Mouse (Mus musculus): ENCODE results near the gene Synpr. TPM values are rescaled to one million over a fixed set of nuclear protein-coding genes. Genes with fewer than 3 reads are reported as not detected.

Synpr gene
- polyA plus RNA-seq, 1 experiment from 2014 or later = 27.6 TPM

- no peak for ATAC-seq (ENCODE audit: low read depth)
- H3K27ac ChIP-seq (replicated peaks) = no peak overlapping the region
- WGBS = 86% methylated on average over 1 of the region's 1 CpGs
- no peak overlapping the region for H3K9ac ChIP-seq
- H3K4me2 ChIP-seq = no peak overlapping the region
- H3K4me3 ChIP-seq = no peak overlapping the region
- no peaks in the 10 kb centered on the region for H3K4me1 ChIP-seq (replicated peaks)
- H3K27me3 ChIP-seq = no peaks in the 10 kb centered on the region
- no peaks in the 10 kb centered on the region for H3K36me3 ChIP-seq
- no peaks in the 10 kb centered on the region for H3K9me3 ChIP-seq
Observed at GRCm38 (mm10) chr14:13567250-13567649, 282.7 kb downstream of the Synpr start.

DNA sequence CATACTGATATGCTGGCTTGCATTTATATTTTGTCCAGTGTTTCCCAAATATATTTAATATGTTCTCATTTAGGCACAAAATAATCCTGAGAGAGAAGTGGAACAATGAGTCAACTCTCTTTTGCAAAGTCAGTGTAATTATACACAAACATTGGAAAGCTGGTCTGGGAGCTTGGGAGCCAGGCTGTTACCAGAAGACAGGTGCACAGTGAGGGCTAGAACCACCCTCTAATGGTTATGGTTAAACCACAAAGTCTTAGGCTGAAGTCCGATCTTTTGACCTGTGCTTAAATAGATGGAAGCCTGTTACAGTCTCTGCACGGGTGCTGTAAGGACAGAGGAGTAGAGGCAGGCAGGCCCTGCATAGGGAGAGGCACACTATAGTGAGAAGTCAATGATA, 283.4 kb downstream of the Synpr start:
- Histone ChIP-seq H3K36me3 (no peaks in the 10 kb centered on the region), H3K4me3 (no peak overlapping the region), H3K9me3 (no peaks in the 10 kb centered on the region), H3K27me3 (no peaks in the 10 kb centered on the region), H3K4me1 (replicated peaks) (no peaks in the 10 kb centered on the region), H3K27ac (replicated peaks) (no peak overlapping the region), H3K4me2 (no peak overlapping the region), H3K9ac (no peak overlapping the region)
- no peak for ATAC-seq (ENCODE audit: low read depth)
- 89% methylated on average over 2 of the region's 2 CpGs for WGBS

DNA sequence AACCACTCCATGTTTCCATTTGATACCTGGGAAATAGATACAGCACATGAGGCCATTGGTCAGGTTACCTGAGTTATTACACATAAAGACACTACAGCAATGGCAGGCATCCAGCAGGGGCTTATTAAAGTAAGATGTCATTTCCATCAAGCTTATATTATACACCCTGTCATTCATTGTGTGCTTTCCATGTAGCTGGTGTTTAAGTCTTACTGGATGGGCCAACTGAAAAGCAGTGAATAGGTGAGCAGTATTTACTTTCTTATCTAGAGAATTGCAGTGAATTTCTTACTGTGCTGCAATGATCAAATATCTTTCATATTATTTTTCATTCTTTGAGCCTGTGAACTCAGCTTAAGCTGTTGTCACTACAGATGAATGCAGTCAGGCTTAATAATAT, 287.4 kb downstream of the Synpr start:
- H3K36me3 ChIP-seq = no peaks in the 10 kb centered on the region

GRCm38 (mm10) chr14:13572530-13572929, 287.9 kb downstream of the Synpr start:
- H3K4me2 ChIP-seq = no peak overlapping the region
- no peaks in the 10 kb centered on the region for H3K9me3 ChIP-seq
- no peak for ATAC-seq (ENCODE audit: low read depth)
- H3K27ac ChIP-seq (replicated peaks) = no peak overlapping the region
- H3K27me3 ChIP-seq = no peaks in the 10 kb centered on the region
- H3K36me3 ChIP-seq = no peaks in the 10 kb centered on the region
- WGBS = 0% methylated on average over 1 of the region's 1 CpGs
- no peak overlapping the region for H3K4me3 ChIP-seq
- H3K4me1 ChIP-seq (replicated peaks) = no peaks in the 10 kb centered on the region
- no peak overlapping the region for H3K9ac ChIP-seq

More for the DNA sequence above, 287.4 kb downstream of the Synpr start:
- H3K9ac ChIP-seq = no peak overlapping the region
- no peaks in the 10 kb centered on the region for H3K27me3 ChIP-seq
- H3K9me3 ChIP-seq = no peaks in the 10 kb centered on the region
- ATAC-seq (ENCODE audit: low read depth) = no peak
- H3K4me1 ChIP-seq (replicated peaks) = no peaks in the 10 kb centered on the region
- H3K27ac ChIP-seq (replicated peaks) = no peak overlapping the region
- no peak overlapping the region for H3K4me2 ChIP-seq
- no peak overlapping the region for H3K4me3 ChIP-seq

- 75% methylated on average over 2 of the region's 2 CpGs for WGBS
Observed at GRCm38 (mm10) chr14:13578101-13578500, 293.5 kb downstream of the Synpr start.

GRCm38 (mm10) chr14:13578744-13579143, 294.2 kb downstream of the Synpr start:
- Histone ChIP-seq H3K9me3 (no peaks in the 10 kb centered on the region), H3K4me3 (no peak overlapping the region), H3K9ac (no peak overlapping the region), H3K36me3 (no peaks in the 10 kb centered on the region), H3K4me2 (no peak overlapping the region), H3K4me1 (replicated peaks) (no peaks in the 10 kb centered on the region), H3K27me3 (no peaks in the 10 kb centered on the region), H3K27ac (replicated peaks) (no peak overlapping the region)
- WGBS = 91% methylated on average over 1 of the region's 1 CpGs
- no peak for ATAC-seq (ENCODE audit: low read depth)

More at GRCm38 (mm10) chr14:13578101-13578500, 293.5 kb downstream of the Synpr start:
- no peak for ATAC-seq (ENCODE audit: low read depth)
- H3K9me3 ChIP-seq = no peaks in the 10 kb centered on the region
- no peak overlapping the region for H3K4me3 ChIP-seq
- H3K4me2 ChIP-seq = no peak overlapping the region
- no peaks in the 10 kb centered on the region for H3K4me1 ChIP-seq (replicated peaks)
- H3K36me3 ChIP-seq = no peaks in the 10 kb centered on the region
- no peak overlapping the region for H3K9ac ChIP-seq
- H3K27me3 ChIP-seq = no peaks in the 10 kb centered on the region
- no peak overlapping the region for H3K27ac ChIP-seq (replicated peaks)

GRCm38 (mm10) chr14:13593321-13593940, 308.9 kb downstream of the Synpr start:
- no peaks in the 10 kb centered on the region for H3K9me3 ChIP-seq
- no peak for ATAC-seq (ENCODE audit: low read depth)
- H3K27me3 ChIP-seq = no peaks in the 10 kb centered on the region
- H3K4me1 ChIP-seq (replicated peaks) = no peaks in the 10 kb centered on the region
- no peak overlapping the region for H3K4me3 ChIP-seq
- 83% methylated on average over 2 of the region's 2 CpGs for WGBS
- H3K27ac ChIP-seq (replicated peaks) = no peak overlapping the region
- H3K9ac ChIP-seq = no peak overlapping the region
- no peaks in the 10 kb centered on the region for H3K36me3 ChIP-seq
- H3K4me2 ChIP-seq = no peak overlapping the region

- no peaks in the 10 kb centered on the region for H3K9me3 ChIP-seq
- no peak overlapping the region for H3K27ac ChIP-seq (replicated peaks)
- ATAC-seq (ENCODE audit: low read depth) = no peak
- WGBS = 79% methylated on average over 6 of the region's 6 CpGs
- no peak overlapping the region for H3K4me3 ChIP-seq
- no peaks in the 10 kb centered on the region for H3K27me3 ChIP-seq
- H3K9ac ChIP-seq = no peak overlapping the region
- H3K36me3 ChIP-seq = no peaks in the 10 kb centered on the region
- no peaks in the 10 kb centered on the region for H3K4me1 ChIP-seq (replicated peaks)
- H3K4me2 ChIP-seq = no peak overlapping the region
Observed at GRCm38 (mm10) chr14:13596251-13596650, 311.7 kb downstream of the Synpr start.

GRCm38 (mm10) chr14:13597204-13597603, 312.6 kb downstream of the Synpr start:
- Histone ChIP-seq H3K36me3 (no peaks in the 10 kb centered on the region), H3K27ac (replicated peaks) (no peak overlapping the region), H3K4me3 (no peak overlapping the region), H3K4me1 (replicated peaks) (no peaks in the 10 kb centered on the region), H3K9me3 (no peaks in the 10 kb centered on the region), H3K9ac (no peak overlapping the region), H3K27me3 (no peaks in the 10 kb centered on the region), H3K4me2 (no peak overlapping the region)
- 98% methylated on average over 2 of the region's 2 CpGs for WGBS
- no peak for ATAC-seq (ENCODE audit: low read depth)

DNA sequence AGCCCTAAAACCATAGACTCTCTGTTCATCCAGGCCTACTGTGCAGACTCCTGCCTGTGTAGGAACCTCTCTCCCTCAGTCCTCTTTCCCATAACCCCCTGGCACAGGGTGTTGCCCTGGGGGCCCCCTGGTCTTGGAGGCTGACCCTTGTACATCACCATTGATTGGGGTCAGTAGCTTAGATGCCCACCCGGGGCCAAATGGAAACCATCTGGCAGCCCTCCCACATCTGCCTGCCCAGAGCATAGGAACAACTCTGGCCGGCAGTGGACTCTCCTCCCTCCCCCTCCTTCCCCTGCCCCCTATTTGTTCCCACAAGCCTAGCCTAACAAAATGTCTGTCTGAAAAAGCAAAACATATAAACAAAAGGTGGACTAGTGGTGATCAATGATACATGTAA, 336.0 kb downstream of the Synpr start:
- H3K4me1 ChIP-seq (replicated peaks) = no peaks in the 10 kb centered on the region
- H3K9me3 ChIP-seq = no peaks in the 10 kb centered on the region
- H3K4me2 ChIP-seq = no peak overlapping the region
- 48% methylated on average over 2 of the region's 2 CpGs for WGBS
- H3K4me3 ChIP-seq = no peak overlapping the region
- H3K9ac ChIP-seq = no peak overlapping the region
- no peaks in the 10 kb centered on the region for H3K27me3 ChIP-seq
- H3K27ac ChIP-seq (replicated peaks) = no peak overlapping the region
- H3K36me3 ChIP-seq = no peaks in the 10 kb centered on the region
- ATAC-seq (ENCODE audit: low read depth) = no peak

- Histone ChIP-seq H3K4me1 (replicated peaks) (peaks cover 12% of the 10 kb centered on the region), H3K9ac (no peak overlapping the region), H3K9me3 (no peaks in the 10 kb centered on the region), H3K27ac (replicated peaks) (no peak overlapping the region), H3K27me3 (no peaks in the 10 kb centered on the region), H3K4me3 (no peak overlapping the region), H3K4me2 (no peak overlapping the region), H3K36me3 (no peaks in the 10 kb centered on the region)
- WGBS = 96% methylated on average over 1 of the region's 1 CpGs
- no peak for ATAC-seq (ENCODE audit: low read depth)
Observed at GRCm38 (mm10) chr14:13649865-13650264, 365.3 kb downstream of the Synpr start.

GRCm38 (mm10) chr14:13651039-13651438, 366.5 kb downstream of the Synpr start:
- Histone ChIP-seq H3K4me3 (no peak overlapping the region), H3K9ac (no peak overlapping the region), H3K4me2 (no peak overlapping the region), H3K4me1 (replicated peaks) (peaks cover 12% of the 10 kb centered on the region), H3K27me3 (no peaks in the 10 kb centered on the region), H3K27ac (replicated peaks) (no peak overlapping the region), H3K36me3 (no peaks in the 10 kb centered on the region), H3K9me3 (no peaks in the 10 kb centered on the region)
- 66% methylated on average over 1 of the region's 1 CpGs for WGBS
- ATAC-seq (ENCODE audit: low read depth) = no peak

GRCm38 (mm10) chr14:13651541-13652298, 367.1 kb downstream of the Synpr start:
- WGBS = 40% methylated on average over 2 of the region's 2 CpGs
- H3K4me3 ChIP-seq = no peak overlapping the region
- no peaks in the 10 kb centered on the region for H3K36me3 ChIP-seq
- peaks cover 12% of the 10 kb centered on the region for H3K4me1 ChIP-seq (replicated peaks)
- peak; percentile 69 for ATAC-seq (ENCODE audit: low read depth)
- H3K27me3 ChIP-seq = no peaks in the 10 kb centered on the region
- H3K4me2 ChIP-seq = no peak overlapping the region
- no peaks in the 10 kb centered on the region for H3K9me3 ChIP-seq
- no peak overlapping the region for H3K27ac ChIP-seq (replicated peaks)
- H3K9ac ChIP-seq = no peak overlapping the region

Measured in neural tube, embryonic 13.5 days (tissue).